Mouse (Mus musculus): ENCODE results near the gene Naip2.
"Not testable (repeated sequence)": the region's sequence is repeated elsewhere in the genome, so short reads cannot be mapped to it uniquely, and the experiment has no call there.

Gene Naip2

DNA sequence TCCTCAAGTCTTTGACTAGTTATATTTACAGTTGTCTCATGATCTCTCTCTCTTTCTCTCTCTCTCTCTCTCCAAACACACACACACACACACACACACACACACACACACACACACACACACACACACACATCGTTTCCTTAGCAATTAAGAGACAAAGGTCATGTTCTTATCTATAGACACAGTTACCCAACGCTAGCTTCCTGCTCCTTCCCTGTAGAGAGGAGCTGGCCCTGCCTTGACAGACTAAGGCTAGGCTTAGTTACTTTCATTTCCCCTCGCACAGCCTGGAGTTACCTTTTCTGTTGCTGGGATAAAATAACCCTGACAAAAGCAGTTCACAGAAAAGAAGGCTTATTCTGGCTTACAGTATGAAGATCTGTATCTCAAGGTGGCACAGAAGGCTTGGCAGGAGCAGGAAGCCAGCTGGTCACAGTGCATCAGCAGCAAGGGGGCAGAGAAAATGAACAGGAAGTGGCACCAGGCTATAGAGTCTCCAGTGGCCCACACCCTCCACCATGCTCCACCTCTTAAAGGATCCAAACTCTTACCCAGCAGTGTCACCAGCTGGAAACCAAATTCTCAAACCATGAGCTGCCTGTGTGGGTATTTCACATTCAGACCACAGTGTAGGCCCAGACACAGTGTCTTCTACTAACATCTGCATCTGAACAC is at the start of gene Naip2:
Gene Naip2, minus strand, starts transcription at position 434 of the 675 bp plus-strand sequence.
- DNase-seq (ENCODE audit: low read depth), result not testable (repeated sequence)

DNA sequence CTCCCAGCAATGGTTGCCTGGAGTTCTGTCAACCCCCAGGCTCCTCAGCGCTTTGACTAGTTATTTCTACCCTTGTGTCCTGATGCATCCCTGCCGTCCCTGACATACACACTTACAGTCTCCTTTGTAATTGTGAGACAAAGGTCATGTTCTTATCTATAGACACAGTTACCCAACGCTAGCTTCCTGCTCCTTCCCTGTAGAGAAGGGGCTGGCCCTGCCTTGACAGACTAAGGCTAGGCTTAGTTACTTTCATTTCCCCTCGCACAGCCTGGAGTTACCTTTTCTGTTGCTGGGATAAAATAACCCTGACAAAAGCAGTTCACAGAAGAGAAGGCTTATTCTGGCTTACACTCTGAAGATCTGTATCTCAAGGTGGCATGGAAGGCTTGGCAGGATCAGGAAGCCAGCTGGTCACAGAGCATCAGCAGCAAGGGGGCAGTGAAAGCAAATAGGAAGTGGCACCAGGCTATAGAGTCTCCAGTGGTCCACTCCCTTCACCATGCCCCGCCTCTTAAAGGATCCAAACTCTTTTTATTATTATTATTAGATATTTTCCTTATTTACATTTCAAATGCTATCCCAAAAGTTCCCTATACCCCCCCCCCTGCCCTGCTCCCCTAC is 45.1 kb upstream of the Naip2 start:
- DNase-seq (ENCODE audit: low read depth), result not testable (repeated sequence)

DNA sequence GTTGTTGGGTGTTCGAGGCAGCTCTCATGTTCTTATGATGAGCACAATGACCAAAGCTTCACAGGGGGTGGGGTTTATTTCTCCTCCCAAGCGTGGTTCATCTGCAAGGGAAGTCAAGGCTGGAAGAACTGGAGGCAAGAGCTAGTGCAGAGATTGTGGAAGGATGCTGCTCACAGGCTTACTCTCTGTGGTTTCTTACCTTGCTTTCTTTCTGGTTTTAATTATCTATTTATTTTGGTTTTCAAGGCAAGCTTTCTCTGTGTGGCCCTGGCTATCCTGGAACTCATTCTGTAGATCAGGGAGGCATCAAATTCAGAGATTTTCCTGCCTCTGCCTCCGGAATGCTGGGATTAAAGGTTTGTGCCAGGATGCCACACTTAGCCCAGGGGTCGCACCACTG is 44.3 kb upstream of the Naip2 start, which contains the start of gene Naip5:
Gene Naip5, minus strand, starts transcription at position 101 of the 400 bp plus-strand sequence.
- not testable (repeated sequence) for DNase-seq (ENCODE audit: low read depth)

DNA sequence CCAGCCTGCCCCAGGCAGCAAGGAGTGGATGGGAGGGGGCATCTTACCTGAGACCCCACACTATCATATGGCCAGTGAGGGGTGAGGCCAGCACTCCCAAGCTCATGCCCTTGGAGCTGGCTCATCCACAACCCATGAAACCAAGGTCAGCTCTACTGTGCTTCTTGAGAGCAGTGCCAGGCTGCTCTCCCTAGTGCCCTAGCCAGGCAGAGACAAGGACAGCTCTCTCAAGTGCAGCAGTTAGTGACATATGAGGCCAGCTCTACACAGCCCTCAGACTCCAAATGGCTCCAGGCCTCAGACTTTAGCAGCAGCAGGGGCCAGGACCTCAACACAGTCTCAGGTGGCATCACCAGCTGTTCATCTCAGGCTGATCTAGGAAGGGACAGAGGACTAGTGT is 41.8 kb upstream of the Naip2 start:
- DNase-seq (ENCODE audit: low read depth), result no peak

DNA sequence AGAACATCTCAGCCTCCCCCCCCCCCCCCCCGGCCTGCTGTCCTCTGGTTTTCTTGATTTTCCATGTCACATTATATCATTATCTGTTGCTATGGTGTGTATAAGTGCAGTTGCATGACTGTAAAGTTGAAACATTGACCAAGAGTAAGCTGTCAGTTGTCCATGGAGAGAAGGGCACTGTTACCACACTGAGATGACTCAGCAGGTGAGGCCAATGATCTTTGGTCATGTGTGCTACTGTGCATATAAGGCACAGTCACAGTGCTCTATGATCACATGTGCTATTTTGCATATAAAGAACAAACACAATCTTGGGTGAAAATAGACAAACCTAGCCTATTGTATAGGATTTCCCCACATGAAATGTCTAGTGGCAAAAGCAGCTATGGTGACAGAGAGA is 11.8 kb upstream of the Naip2 start:
- not testable (repeated sequence) for DNase-seq (ENCODE audit: low read depth)

DNA sequence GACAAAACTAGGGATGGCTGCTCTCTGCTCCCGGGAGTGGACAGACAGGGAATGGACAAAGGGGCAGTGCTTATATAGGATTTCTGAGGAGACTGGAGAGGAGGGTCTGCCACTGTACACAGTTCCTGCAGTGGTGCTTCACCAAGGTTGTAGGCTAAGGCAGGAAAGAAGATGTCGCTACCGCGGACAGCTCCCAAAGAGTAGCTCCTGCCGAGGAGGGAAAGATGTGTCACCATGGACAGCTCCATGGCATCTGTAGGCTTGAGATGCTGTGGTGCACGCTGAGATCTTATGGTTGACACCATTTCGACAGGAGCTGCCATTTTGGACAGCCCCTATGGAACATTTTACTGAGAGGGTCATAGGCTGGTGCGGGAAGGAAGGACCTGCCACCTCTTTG is 8.6 kb upstream of the Naip2 start:
- DNase-seq (ENCODE audit: low read depth), result peak; percentile 69

DNA sequence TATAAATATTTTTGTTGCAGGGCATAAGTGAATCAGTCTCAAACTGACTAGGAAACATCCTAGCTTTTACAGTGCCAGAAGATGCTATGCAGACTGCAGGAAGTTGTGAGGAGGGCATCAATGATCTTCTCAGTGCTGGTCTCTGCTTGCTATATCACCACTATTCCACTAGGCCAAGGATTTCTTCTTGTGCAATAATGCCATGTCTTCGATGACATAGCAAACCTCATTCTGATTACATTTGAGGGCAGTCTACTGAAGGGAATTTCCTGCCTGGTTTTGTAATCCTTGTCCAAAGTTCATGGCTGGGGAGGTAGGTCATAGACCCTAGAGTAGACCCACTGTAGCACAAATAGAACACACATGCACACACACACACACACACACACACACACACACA is 1.4 kb upstream of the Naip2 start:
- no peak for DNase-seq (ENCODE audit: low read depth)

DNA sequence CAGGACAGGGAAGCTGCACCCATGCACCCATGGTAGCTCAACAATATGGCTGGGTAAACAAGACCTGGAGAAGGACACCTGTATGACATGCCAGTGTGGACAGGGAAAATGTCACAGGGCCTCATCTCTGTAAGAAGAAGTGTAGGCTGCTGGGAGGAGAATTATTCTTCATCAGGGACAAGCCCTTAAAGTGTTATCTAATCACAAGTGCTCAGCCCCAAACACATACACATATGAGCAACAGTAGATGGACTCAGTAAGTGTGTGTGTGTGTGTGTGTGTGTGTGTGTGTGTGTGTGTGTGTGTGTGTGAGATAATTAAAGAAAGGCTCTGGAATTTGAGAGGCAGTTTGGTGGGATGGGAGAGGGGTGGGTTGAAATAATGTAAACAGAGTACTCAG is 1.1 kb downstream of the Naip2 start:
- no peak for DNase-seq (ENCODE audit: low read depth)

DNA sequence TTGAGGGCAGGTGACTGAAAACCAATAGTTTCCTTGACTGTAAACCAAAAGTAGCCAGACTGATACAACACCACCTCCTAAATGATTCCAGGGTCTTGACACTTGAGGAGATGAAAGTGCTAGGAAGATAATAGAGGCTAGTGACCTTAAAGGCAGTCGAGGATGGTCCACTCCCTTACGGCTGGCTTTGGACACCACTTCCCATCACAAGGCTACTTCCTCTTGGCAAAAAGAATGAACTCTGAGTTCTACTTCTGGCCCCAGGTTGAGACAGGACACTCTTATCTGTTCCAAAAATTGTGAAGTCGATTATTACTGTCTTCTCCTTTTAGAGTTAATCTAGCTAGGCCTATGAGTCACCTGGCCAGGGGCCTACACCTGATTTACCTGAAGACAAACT is 6.5 kb downstream of the Naip2 start:
- no peak for DNase-seq (ENCODE audit: low read depth)

DNA sequence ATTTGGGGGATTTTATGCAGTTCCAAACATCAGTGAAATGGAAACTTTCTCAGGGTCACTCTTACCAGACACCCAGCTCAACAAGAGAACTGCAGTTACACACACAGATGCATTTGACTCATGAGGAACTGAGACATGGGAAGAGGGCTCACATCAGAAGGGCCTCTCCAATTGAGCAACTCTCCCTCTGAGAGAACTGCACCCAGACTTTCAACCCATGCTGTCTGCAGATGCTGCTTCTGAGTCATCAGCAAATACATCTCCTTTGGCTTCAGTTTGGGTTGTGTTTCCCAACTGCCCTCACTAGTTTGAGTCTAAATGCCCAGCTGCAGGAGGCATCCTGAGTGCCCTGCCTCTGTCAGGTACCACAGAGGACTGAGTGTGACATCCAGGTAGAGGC is 18.8 kb downstream of the Naip2 start:
- peak; percentile 13 for DNase-seq (ENCODE audit: low read depth)

DNA sequence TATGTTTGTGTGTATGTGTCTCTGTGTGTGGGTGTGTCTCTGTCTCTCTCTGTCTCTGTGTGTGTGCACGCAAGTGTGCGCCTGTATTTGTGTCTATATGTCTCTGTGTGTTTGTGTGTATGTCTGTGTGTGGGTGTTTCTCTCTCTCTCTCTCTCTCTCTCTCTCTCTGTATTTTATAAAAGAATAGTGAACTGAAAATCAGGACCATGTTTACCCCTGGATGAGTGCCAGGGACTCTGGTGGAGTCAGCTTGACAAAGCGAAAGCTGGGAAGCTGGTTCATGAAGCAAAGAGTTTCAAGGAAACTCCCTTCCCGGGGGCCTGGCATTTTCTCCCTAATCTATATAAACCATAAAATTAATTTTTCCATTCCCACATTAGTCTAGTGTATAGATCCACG is 27.5 kb downstream of the Naip2 start:
- DNase-seq (ENCODE audit: low read depth), result not testable (repeated sequence)

DNA sequence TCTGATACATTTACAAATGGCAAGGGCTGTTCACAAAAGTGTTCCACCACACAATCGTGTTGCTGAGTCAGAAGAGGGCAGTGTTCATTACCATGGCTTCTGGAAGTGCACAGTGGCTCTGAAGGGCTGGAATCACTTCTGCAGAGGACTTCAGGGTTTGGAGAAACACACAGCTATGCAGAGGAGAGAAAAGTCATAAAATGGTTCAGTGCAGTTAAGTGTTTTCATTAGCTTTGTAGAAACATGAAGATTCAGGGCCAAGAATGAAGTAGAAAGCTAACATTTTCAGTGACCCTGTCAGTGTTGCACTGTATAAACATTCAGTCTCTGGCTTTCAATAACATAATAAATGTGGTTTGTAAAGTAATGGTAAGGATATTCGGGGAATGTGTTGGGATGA is 35.5 kb downstream of the Naip2 start:
- DNase-seq (ENCODE audit: low read depth), result not testable (repeated sequence)

DNA sequence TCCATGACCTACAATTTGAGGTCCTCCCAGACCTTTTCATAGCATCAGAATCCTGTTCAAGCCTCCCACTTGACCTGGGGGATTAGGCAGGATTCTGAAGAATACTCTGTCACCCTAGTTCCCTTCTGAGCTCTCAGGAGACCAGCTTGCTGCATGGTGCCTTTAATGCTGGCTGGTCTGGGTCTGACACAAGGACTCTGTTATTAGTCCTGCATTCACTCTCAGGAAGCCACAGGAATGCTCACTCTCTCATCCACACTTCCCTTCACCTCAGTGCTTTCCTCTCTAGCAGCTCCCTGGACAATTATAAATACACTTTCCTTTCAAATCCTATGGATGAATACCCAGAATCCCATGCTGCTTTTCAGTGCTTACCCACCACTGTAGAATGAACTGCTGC is 39.4 kb downstream of the Naip2 start:
- not testable (repeated sequence) for DNase-seq (ENCODE audit: low read depth)

DNA sequence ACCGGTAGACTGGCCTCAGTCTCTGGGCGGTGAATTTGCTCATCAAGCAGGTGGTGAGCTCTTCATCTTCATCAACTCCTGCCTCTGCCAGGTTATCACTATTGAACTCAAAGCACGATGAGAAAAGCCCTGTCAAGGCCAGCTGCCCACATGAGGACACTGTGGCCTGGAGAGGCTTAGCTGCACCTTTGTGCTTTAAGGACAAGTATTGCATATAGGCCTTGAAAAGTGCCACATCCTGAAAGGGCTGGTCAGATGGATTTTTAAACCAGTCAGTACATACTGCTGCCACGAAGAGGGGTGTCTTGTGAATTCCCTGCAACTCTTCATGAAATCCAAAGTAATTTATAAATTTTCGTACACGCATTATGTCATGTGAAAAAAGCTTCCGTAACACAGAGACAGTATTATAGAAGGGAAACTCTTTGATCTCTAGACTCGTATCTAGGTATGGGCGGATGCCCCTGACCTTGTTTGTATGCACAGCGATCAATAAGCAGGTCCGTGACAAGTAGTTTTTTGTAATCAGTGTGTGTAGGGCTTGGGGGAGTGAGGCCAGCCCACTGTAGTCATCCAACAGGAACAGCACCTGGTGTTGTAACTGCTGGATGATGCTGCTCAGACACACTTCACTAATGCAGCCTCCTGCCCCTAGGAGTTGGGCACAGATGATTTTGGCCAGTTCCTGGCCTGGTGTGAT is 40.6 kb downstream of the Naip2 start:
- DNase-seq (ENCODE audit: low read depth), result not testable (repeated sequence)

DNA sequence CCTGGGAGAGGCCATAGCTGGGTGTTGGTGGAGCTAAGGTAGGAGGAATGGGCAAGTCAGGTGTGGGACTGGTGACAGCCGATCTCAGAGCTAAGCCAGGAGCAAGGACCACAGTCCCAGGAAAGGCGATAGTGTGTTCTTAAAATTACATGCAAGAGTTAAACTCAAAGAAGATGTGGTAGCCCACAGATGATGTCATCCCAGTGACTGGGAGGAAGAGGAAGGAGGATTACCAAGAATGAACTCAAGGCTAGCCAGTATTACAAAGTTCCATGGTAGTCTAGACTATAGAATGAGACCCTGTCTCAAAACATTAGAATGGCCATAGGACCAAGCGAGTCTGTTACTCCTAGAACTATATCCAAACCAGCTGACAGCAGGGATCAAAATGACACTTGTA is 45.3 kb downstream of the Naip2 start:
- no peak for DNase-seq (ENCODE audit: low read depth)

DNA sequence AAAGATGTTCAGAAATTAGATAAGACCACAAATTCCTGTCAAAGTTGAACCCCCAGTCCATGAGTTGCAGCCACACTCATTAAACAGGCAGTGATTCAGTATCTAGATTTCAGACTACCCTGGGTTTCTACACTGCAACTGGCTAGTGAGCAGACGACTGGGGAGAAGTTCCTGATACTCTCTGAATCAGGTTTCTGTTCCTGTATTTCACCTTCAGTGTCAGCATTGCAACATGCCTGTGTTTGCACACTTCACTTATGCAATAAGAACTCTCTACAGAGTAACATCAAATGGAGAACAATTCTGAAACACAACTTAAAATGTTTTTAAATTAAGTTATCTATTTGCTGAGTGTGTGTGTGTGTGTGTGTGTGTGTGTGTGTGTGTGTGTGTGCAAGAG is 49.2 kb downstream of the Naip2 start:
- peak; percentile 34 for DNase-seq (ENCODE audit: low read depth)

DNA sequence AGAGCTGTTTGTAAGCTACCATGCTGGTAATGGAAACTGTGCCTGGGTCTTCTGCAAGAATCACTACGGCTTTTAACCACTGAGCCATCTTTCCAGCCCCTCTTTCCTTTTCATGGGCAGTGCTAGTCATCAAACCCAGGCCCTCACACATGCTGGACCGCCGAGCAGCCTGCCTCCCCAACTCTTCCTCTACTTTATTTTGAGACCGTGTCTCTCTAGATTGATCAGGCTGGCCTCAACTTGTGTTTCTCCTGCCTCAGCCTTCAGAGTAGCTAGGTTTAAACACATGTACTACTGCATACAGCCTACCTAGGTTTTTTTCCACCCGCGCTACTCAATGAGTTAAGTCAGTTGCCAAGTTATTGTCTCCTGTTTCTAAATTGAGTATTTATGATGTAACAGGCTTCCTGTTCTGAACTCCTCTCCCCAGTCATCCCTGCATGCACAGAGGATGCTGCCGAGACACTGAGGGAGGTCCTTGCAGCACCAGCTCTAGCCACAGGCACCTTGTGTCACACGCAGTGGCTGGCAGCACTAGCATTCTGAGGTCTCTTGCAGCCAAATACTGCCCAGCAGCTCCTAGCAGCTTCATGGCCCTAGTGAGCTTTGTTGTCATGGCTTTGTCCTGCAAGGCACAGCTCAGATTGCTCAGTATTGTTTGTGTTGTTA is 60.1 kb downstream of the Naip2 start:
- DNase-seq (ENCODE audit: low read depth), result no peak

DNA sequence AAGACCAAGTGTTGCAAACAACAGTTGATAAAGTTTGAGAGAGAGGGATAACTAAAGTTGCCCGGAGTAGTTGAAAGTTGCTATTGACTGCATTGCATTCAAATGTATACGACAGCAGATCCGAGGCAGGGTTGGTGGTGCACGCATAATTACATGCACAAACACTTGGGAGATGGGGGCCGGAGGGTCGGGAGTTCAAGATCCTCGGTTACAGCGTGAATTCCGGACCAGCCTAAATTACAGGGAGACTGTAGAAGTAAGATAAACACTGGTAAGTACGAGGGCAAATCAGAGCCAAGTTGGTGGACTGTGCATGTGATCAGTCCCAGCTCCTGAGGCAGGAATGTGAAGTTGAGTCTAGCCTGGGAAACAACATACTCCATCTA is 76.6 kb downstream of the Naip2 start:
- DNase-seq (ENCODE audit: low read depth), result no peak

DNA sequence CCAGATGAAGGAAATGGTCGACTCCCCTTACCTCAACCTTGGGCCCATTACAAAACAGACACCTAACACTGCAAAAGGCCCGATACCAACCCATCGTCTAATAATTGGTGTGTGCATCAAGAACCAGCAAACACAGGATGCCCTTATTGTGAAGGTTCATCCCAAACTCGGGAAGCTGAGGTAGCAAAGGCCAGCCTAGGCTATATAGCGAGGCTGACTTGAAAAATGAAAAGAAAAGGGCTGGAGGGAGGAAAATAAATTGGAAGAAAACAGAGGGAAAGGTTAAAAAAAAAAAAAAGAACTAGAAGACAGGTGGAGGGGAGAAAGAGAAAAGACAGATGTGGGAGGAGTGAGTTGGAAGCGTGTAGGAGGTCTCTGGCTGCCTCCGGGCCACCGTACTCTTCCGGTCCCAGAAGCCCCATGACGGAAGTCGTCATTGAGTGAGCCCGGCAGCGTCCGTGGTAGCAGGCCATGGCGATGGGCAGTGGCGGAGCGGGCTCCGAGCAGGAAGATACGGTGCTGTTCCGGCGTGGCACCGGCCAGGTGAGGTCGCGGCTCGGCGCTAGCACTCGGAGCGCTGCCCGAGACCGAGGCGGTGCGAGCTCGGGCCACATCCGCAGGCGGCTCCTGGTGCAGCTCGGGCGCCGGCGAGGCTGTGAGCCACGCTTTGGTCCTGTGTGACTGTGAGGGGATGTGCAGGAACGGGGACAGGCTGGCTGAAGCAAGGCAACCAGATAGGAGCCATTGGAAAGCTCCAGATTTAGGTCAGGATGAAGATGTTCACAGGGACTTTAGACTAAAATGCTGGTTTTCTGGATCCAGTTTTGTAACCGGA is 77.3 kb downstream of the Naip2 start, which contains the start of gene Smn1:
Gene Smn1, plus strand, starts transcription at position 430 of the 835 bp plus-strand sequence.
- peak; percentile 83 for DNase-seq (ENCODE audit: low read depth)

DNA sequence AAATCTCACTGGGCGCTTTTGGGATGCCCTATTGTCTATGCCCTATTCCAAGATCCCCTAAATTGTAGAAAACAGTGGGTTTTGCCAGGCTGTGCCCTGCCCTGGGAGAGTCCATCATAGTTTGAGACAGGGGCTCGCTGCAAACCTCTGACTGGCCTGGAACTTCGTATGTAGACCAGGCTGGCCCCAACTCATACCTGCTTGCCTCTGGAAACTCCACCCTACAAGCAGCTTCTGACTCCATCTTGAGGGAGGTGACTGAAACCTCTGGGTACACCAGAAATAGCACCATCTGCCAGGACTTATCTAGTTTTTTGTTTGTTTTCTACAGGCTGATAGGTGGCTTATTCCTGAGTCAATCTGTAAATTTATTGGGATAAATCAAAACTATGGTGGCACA is 77.9 kb downstream of the Naip2 start:
- DNase-seq (ENCODE audit: low read depth), result no peak

DNA sequence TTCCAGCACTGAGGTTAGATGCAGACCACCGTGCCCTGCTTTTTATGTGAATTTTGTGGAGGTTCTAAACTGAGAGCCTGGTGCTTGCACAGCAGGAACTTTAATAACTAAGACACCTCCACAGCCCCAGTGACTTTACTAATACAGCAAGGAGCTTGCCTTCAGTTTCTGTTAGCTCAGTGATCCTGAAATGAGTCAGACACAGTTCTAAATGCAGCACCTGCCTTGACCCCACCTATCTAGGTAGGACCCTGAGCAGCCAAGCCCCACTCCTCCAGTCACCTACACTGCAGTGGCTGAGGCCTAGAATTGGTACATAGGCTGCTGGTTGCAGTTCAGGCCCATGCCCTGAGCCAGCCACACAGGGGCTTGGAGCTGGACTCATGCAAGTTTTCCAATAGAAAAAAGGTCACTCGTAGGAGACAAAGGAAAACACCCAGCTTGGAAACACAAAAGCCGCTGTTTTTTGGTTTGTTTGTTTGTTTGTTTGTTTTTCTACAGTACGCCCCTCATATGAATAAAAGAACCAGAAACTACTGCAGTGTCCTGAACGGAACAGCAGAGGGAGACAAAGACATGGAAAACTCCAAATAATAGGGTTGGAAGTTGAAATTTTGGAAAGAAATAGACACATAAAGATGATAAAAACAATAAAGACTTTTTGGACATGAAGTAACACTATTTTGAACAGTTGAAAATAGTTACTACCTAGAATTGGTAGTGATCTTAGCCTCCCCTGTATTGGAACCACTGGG is 89.5 kb downstream of the Naip2 start:
- no peak for DNase-seq (ENCODE audit: low read depth)

Measured in c-Kit-positive CD71-negative TER-119-negative erythroid progenitor cells, embryonic 14.5 days (primary cell).